Mouse (Mus musculus) liver, adult 2 months (tissue): Measurements from ENCODE around the gene Sez6l. TPM values are rescaled to one million over a fixed set of nuclear protein-coding genes. Genes with fewer than 3 reads are reported as not detected.

Source experiments
- DNase-seq: peaks from one replicate; pipeline ENCODE4 v3.0.0-alpha.2; 2011; ENCODE audit warnings: low read depth, low spot score; ENCODE audit errors: extremely low read depth
- H3K27ac ChIP-seq: fragments of 200-500 bp; replicated peaks from 2 replicates; pipeline ENCODE4 v1.5.1; 2012; ENCODE audit warnings: low read depth, mild to moderate bottlenecking, control low read depth, inconsistent platforms, low read length; ENCODE audit not compliant: insufficient read depth
- H3K27me3 ChIP-seq: fragments of 200-500 bp; 2 replicates; pipeline ENCODE4 v1.6.1; 2012; ENCODE audit warnings: mild to moderate bottlenecking, moderate library complexity, low read length, inconsistent platforms; ENCODE audit not compliant: control insufficient read depth, insufficient read depth
- H3K36me3 ChIP-seq: fragments of 200-500 bp; 2 replicates; pipeline ENCODE4 v1.6.1; 2012; ENCODE audit warnings: low read length, inconsistent platforms; ENCODE audit not compliant: control insufficient read depth, insufficient read depth
- H3K4me1 ChIP-seq: fragments of 200-500 bp; 2 replicates; pipeline ENCODE4 v1.6.1; 2011; ENCODE audit warnings: low read length; ENCODE audit not compliant: control insufficient read depth, insufficient read depth
- H3K4me3 ChIP-seq: fragments of 200-500 bp; 2 replicates; pipeline ENCODE4 v1.5.1; 2011; ENCODE audit warnings: low read depth, mild to moderate bottlenecking, control low read depth, low read length, moderate library complexity; ENCODE audit not compliant: insufficient read depth
- H3K79me2 ChIP-seq: fragments of 200-500 bp; 2 replicates; pipeline ENCODE4 v1.6.1; 2012; ENCODE audit warnings: inconsistent platforms, mild to moderate bottlenecking, low read length, moderate library complexity; ENCODE audit not compliant: control insufficient read depth, insufficient read depth
- H3K9ac ChIP-seq: fragments of 200-500 bp; 2 replicates; pipeline ENCODE4 v1.6.1; 2012; ENCODE audit warnings: low read depth, mild to moderate bottlenecking, control low read depth, inconsistent platforms, low read length
- CTCF ChIP-seq: fragments of 200-500 bp; IDR thresholded peaks from 2 replicates; pipeline ENCODE4 v1.5.1; 2011; ENCODE audit warnings: low read depth, low read length, control low read depth
- POLR2A ChIP-seq: fragments of 200-500 bp; IDR thresholded peaks from 2 replicates; pipeline ENCODE4 v1.6.1; 2011; ENCODE audit warnings: low read length, control low read depth; ENCODE audit not compliant: insufficient read depth; ENCODE audit errors: extremely low read depth
- WGBS: fragments of 180-500 bp; shearing (Covaris S2); methylation state at CpG from one replicate; pipeline ENCODE4 v1.1.7; 2018; 5-methylcytosine and 5-hydroxymethylcytosine counted together
- polyA plus RNA-seq: library from polyadenylated mRNA; depleted of rRNA; stranded (reverse); fragments of >200 nt; gene quantifications from 2 replicates; pipeline ENCODE4 v1.2.3, GENCODE M21; 2012
- total RNA-seq: library from RNA; depleted of rRNA; stranded (reverse); fragments of >200 nt; gene quantifications from 2 replicates; pipeline ENCODE4 v1.2.3, GENCODE M21; 2014

Gene Sez6l
- total and polyA plus RNA-seq, 2 experiments, result under 0.01 TPM; not detected in 1

GRCm38 (mm10) chr5:112482551-112482950 is 94.4 kb downstream of the Sez6l start:
- WGBS, result 59% methylated on average over 13 of the region's 13 CpGs
- DNase-seq, result no peak
- Histone ChIP-seq H3K9ac (no peak overlapping the region), H3K79me2 (no peaks in the 10 kb centered on the region), H3K27ac (no peak overlapping the region), H3K4me3 (no peak overlapping the region), H3K27me3 (0 out of 2 replicates have a peak, but pooled peaks cover 5% of the 10 kb centered on the region), H3K4me1 (no peaks in the 10 kb centered on the region), H3K36me3 (no peaks in the 10 kb centered on the region)
- TF ChIP-seq CTCF, result no peak
- TF ChIP-seq POLR2A, result no peak

GRCm38 (mm10) chr5:112481946-112482410 is 95.0 kb downstream of the Sez6l start:
- WGBS, result 43% methylated on average over 19 of the region's 19 CpGs
- no peak for DNase-seq
- Histone ChIP-seq H3K9ac (no peak overlapping the region), H3K4me1 (no peaks in the 10 kb centered on the region), H3K27ac (no peak overlapping the region), H3K79me2 (no peaks in the 10 kb centered on the region), H3K4me3 (no peak overlapping the region), H3K27me3 (0 out of 2 replicates have a peak, but pooled peaks cover 5% of the 10 kb centered on the region), H3K36me3 (no peaks in the 10 kb centered on the region)
- TF ChIP-seq POLR2A (no peak), CTCF (no peak)

- Histone ChIP-seq H3K27ac (no peak overlapping the region), H3K4me1 (no peaks in the 10 kb centered on the region), H3K4me3 (no peak overlapping the region), H3K27me3 (no peaks in the 10 kb centered on the region), H3K9ac (no peak overlapping the region), H3K36me3 (no peaks in the 10 kb centered on the region), H3K79me2 (no peaks in the 10 kb centered on the region)
- TF ChIP-seq POLR2A (no peak), CTCF (no peak)
- 11% methylated on average over 6 of the region's 6 CpGs for WGBS
- no peak for DNase-seq
These were observed 103.5 kb downstream of the Sez6l start for GRCm38 (mm10) chr5:112473453-112473852.

GRCm38 (mm10) chr5:112470144-112470543 is 106.8 kb downstream of the Sez6l start:
- H3K4me1 ChIP-seq, result no peaks in the 10 kb centered on the region
- WGBS, result 77% methylated on average over 6 of the region's 6 CpGs

GRCm38 (mm10) chr5:112468986-112469581 is 107.9 kb downstream of the Sez6l start:
- no peak for TF ChIP-seq CTCF
- TF ChIP-seq POLR2A, result no peak
- Histone ChIP-seq H3K36me3 (no peaks in the 10 kb centered on the region), H3K27me3 (no peaks in the 10 kb centered on the region), H3K27ac (no peak overlapping the region), H3K79me2 (no peaks in the 10 kb centered on the region), H3K4me1 (no peaks in the 10 kb centered on the region), H3K4me3 (no peak overlapping the region), H3K9ac (no peak overlapping the region)
- WGBS, result 76% methylated on average over 4 of the region's 4 CpGs
- DNase-seq, result no peak

More at GRCm38 (mm10) chr5:112470144-112470543, 106.8 kb downstream of the Sez6l start:
- no peaks in the 10 kb centered on the region for H3K36me3 ChIP-seq
- no peak overlapping the region for H3K9ac ChIP-seq
- H3K79me2 ChIP-seq, result no peaks in the 10 kb centered on the region
- DNase-seq, result peak; percentile 26
- no peaks in the 10 kb centered on the region for H3K27me3 ChIP-seq
- H3K27ac ChIP-seq, result no peak overlapping the region
- H3K4me3 ChIP-seq, result no peak overlapping the region
- peak; percentile 55 for TF ChIP-seq CTCF
- no peak for TF ChIP-seq POLR2A

GRCm38 (mm10) chr5:112466331-112466730 is 110.7 kb downstream of the Sez6l start:
- Histone ChIP-seq H3K9ac (no peak overlapping the region), H3K36me3 (no peaks in the 10 kb centered on the region), H3K4me3 (no peak overlapping the region), H3K27ac (no peak overlapping the region), H3K27me3 (no peaks in the 10 kb centered on the region), H3K4me1 (no peaks in the 10 kb centered on the region), H3K79me2 (no peaks in the 10 kb centered on the region)
- 50% methylated on average over 6 of the region's 6 CpGs for WGBS
- TF ChIP-seq CTCF (no peak), POLR2A (no peak)
- no peak for DNase-seq
